Mouse (Mus musculus) ES-Bruce4 (cell line): Measurements from ENCODE around the gene Bckdk. TPM values are rescaled to one million over a fixed set of nuclear protein-coding genes. Genes with fewer than 3 reads are reported as not detected.

Experiments
- H3K27ac ChIP-seq: 2 replicates; pipeline ENCODE4 v1.5.1; 2012; ENCODE audit warnings: low read length, inconsistent platforms; ENCODE audit not compliant: insufficient read depth
- H3K27me3 ChIP-seq: 2 replicates; pipeline ENCODE4 v1.6.1; 2012; ENCODE audit warnings: mild to moderate bottlenecking, low read length, inconsistent platforms; ENCODE audit not compliant: control insufficient read depth, poor library complexity, insufficient read depth, severe bottlenecking
- H3K36me3 ChIP-seq: 2 replicates; pipeline ENCODE4 v1.6.1; 2012; ENCODE audit warnings: inconsistent platforms, mild to moderate bottlenecking, low read length, moderate library complexity; ENCODE audit not compliant: control insufficient read depth, poor library complexity, insufficient read depth, severe bottlenecking
- H3K4me1 ChIP-seq: one replicate; pipeline ENCODE4 v1.8.1; 2011; ENCODE audit warnings: low read length; ENCODE audit not compliant: control insufficient read depth, insufficient read depth
- H3K4me3 ChIP-seq: 2 replicates; pipeline ENCODE4 v1.5.1; 2011; ENCODE audit warnings: low read depth, mild to moderate bottlenecking, low read length
- H3K9ac ChIP-seq: 2 replicates; pipeline ENCODE4 v1.6.1; 2012; ENCODE audit warnings: low read depth, mild to moderate bottlenecking, inconsistent platforms; ENCODE audit not compliant: poor library complexity, severe bottlenecking
- H3K9me3 ChIP-seq: replicated peaks from 2 replicates; pipeline ENCODE4 v1.6.1; 2012; ENCODE audit warnings: mild to moderate bottlenecking, low read length, inconsistent platforms; ENCODE audit not compliant: control insufficient read depth, poor library complexity, insufficient read depth, severe bottlenecking
- CTCF ChIP-seq: IDR thresholded peaks from one replicate; pipeline ENCODE4 v1.8.1; 2011; ENCODE audit warnings: low read depth, low read length
- EP300 ChIP-seq: IDR thresholded peaks from 2 replicates; pipeline ENCODE4 v1.6.1; 2011; ENCODE audit warnings: low read depth, low read length; ENCODE audit not compliant: insufficient read depth
- POLR2A ChIP-seq: IDR thresholded peaks from one replicate; pipeline ENCODE4 v1.8.1; 2011; ENCODE audit warnings: low read length; ENCODE audit not compliant: insufficient read depth
- polyA plus RNA-seq: library from polyadenylated mRNA; stranded (reverse); fragments of >200 nt; gene quantifications from 2 replicates; pipeline ENCODE4 v1.2.4, GENCODE M21; 2011; ENCODE audit warnings: low read depth; ENCODE audit not compliant: missing spikeins, insufficient read depth, insufficient read length

The Bckdk gene
- polyA plus RNA-seq, 1 experiment = 77.3 TPM

DNA sequence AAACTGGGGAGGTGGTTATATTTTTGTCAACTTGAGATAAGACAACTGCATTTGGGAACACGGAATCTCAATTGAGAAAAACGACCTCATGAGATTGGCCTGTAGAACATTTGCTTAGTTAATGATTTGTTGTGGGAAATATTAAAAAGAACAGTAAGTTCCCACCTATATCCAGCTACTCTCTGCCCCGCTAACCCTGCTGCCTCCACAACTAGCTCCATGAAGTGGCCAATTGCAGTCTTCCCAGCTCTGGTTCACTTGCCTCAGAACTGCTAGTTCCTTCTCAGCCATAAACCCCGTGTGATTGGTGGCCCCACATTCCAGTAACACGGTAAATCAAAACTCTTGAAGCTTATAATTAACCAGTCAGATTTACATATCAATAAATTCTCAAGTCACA, 55.5 kb downstream of the Bckdk start:
- TF ChIP-seq EP300 = no peak
- no peak for TF ChIP-seq CTCF
- TF ChIP-seq POLR2A = no peak

More for the DNA sequence above, 55.5 kb downstream of the Bckdk start:
- Histone ChIP-seq H3K4me1 (no peaks in the 10 kb centered on the region), H3K9ac (no peak overlapping the region), H3K9me3 (no peaks in the 10 kb centered on the region), H3K27ac (no peak overlapping the region), H3K4me3 (no peak overlapping the region), H3K36me3 (no peaks in the 10 kb centered on the region), H3K27me3 (no peaks in the 10 kb centered on the region)

Other genes with a start within 250 kb of the Bckdk start
- gene Bcl7c, start 195.1 kb upstream of the Bckdk start, polyA plus RNA-seq = 48.6 and 49.8 TPM in 2 replicates
- 8.8 and 13.9 TPM in 2 replicates for gene Ctf1, start 191.3 kb upstream of the Bckdk start, polyA plus RNA-seq
- gene Ctf2, start 171.9 kb upstream of the Bckdk start, polyA plus RNA-seq = not detected in 2 replicates
- gene Fbxl19, start 159.5 kb upstream of the Bckdk start, polyA plus RNA-seq = 55.1 and 58.3 TPM in 2 replicates
- gene Orai3, start 134.3 kb upstream of the Bckdk start, polyA plus RNA-seq = 20.2 and 23.2 TPM in 2 replicates
- gene Setd1a, start 127.4 kb upstream of the Bckdk start, polyA plus RNA-seq = 49.1 and 51.7 TPM in 2 replicates
- not detected in 2 replicates for gene Gm49388, start 118.5 kb upstream of the Bckdk start, polyA plus RNA-seq
- 7.9 and 11.2 TPM in 2 replicates for gene Hsd3b7, start 103.5 kb upstream of the Bckdk start, polyA plus RNA-seq
- 122 and 126 TPM in 2 replicates for gene Stx4a, start 79.8 kb upstream of the Bckdk start, polyA plus RNA-seq
- gene Stx1b, start 79.5 kb upstream of the Bckdk start, polyA plus RNA-seq = 6.9 and 8.5 TPM in 2 replicates
- gene Zfp646, start 27.9 kb upstream of the Bckdk start, polyA plus RNA-seq = 42.5 TPM in 2 replicates
- gene Zfp668, start 27.3 kb upstream of the Bckdk start, polyA plus RNA-seq = 15.3 and 17.1 TPM in 2 replicates
- gene Prss53, start 13.1 kb upstream of the Bckdk start, polyA plus RNA-seq = 0.46 and 0.67 TPM in 2 replicates
- not detected in 2 replicates for gene Gm21974, start 8.6 kb upstream of the Bckdk start, polyA plus RNA-seq
- 31.8 and 35.1 TPM in 2 replicates for gene Vkorc1, start 8.5 kb upstream of the Bckdk start, polyA plus RNA-seq
- gene Kat8, start 8.4 kb downstream of the Bckdk start, polyA plus RNA-seq = 43.2 and 47.1 TPM in 2 replicates
- gene Prss8, start 26.0 kb downstream of the Bckdk start, polyA plus RNA-seq = 73.0 and 74.5 TPM in 2 replicates
- 21.2 and 22.4 TPM in 2 replicates for gene Prss36, start 42.6 kb downstream of the Bckdk start, polyA plus RNA-seq
- 1,572 and 1,655 TPM in 2 replicates for gene Fus, start 63.4 kb downstream of the Bckdk start, polyA plus RNA-seq
- gene Pycard, start 89.8 kb downstream of the Bckdk start, polyA plus RNA-seq = 25.0 and 29.8 TPM in 2 replicates
- 0.56 TPM in 1 of 2 replicates, not detected in the other for gene Trim72, start 99.9 kb downstream of the Bckdk start, polyA plus RNA-seq
- not detected in 2 replicates for gene Itgam, start 158.6 kb downstream of the Bckdk start, polyA plus RNA-seq
- gene Gm49368, start 158.6 kb downstream of the Bckdk start, polyA plus RNA-seq = not detected in 2 replicates
- gene Itgax, start 225.5 kb downstream of the Bckdk start, polyA plus RNA-seq = not detected in 2 replicates